8 mouse cellular contexts compared by ENCODE assay signal in genomic region chr8:121827726-121828125, GRCm38 (mm10). TPM values are rescaled to one million over a fixed set of nuclear protein-coding genes. Genes with fewer than 3 reads are reported as not detected.
DNase-seq lines count a peak whose midpoint lies in the region; ATAC-seq lines count a peak whose summit lies in the region.

No protein-coding gene starts in this region.

- H3K9ac ChIP-seq in kidney, embryonic 15.5 days = no peak overlapping the region
- no peak overlapping the region for H3K9ac ChIP-seq in hindbrain, embryonic 13.5 days
- no peak overlapping the region for H3K9ac ChIP-seq in neural tube, embryonic 13.5 days

- H3K36me3 ChIP-seq in kidney, embryonic 15.5 days = no peaks in the 10 kb centered on the region
- no peaks in the 10 kb centered on the region for H3K36me3 ChIP-seq in hindbrain, embryonic 13.5 days
- no peaks in the 10 kb centered on the region for H3K36me3 ChIP-seq in neural tube, embryonic 13.5 days

- H3K4me1 ChIP-seq in kidney, embryonic 15.5 days = peaks cover 19% of the 10 kb centered on the region
- H3K4me1 ChIP-seq in hindbrain, embryonic 13.5 days (replicated peaks) = peaks cover 18% of the 10 kb centered on the region
- peaks cover 20% of the 10 kb centered on the region for H3K4me1 ChIP-seq in neural tube, embryonic 13.5 days (replicated peaks)

- no peak for ATAC-seq in kidney, embryonic 15.5 days (replicated peaks; ENCODE audit: low FRiP score)
- no peak for ATAC-seq in hindbrain, embryonic 13.5 days (ENCODE audit: low FRiP score)
- no peak for ATAC-seq in neural tube, embryonic 13.5 days (ENCODE audit: low read depth)
- no peak for ATAC-seq in erythroblast, adult 5-6 weeks (replicated peaks; ENCODE audit: low FRiP score, poor library complexity, severe bottlenecking)

- no peaks in the 10 kb centered on the region for H3K27me3 ChIP-seq in kidney, embryonic 15.5 days
- no peaks in the 10 kb centered on the region for H3K27me3 ChIP-seq in hindbrain, embryonic 13.5 days
- H3K27me3 ChIP-seq in neural tube, embryonic 13.5 days = no peaks in the 10 kb centered on the region

- peak overlapping the region; percentile 96 for H3K4me3 ChIP-seq in kidney, embryonic 15.5 days (replicated peaks)
- peak overlapping the region; percentile 89; the same call in 1 of the 2 replicates for H3K4me3 ChIP-seq in hindbrain, embryonic 13.5 days
- H3K4me3 ChIP-seq in neural tube, embryonic 13.5 days = peak overlapping the region; percentile 93; the same call in 1 of the 2 replicates

- WGBS in kidney, embryonic 15.5 days = 91% methylated on average over 5 of the region's 5 CpGs
- 96% methylated on average over 5 of the region's 5 CpGs for WGBS in hindbrain, embryonic 13.5 days
- WGBS in neural tube, embryonic 13.5 days = 94% methylated on average over 5 of the region's 5 CpGs

- H3K27ac ChIP-seq in kidney, embryonic 15.5 days = no peak overlapping the region
- H3K27ac ChIP-seq in hindbrain, embryonic 13.5 days = no peak overlapping the region
- no peak overlapping the region for H3K27ac ChIP-seq in neural tube, embryonic 13.5 days (replicated peaks)

- no peak for DNase-seq in kidney, postnatal 25 days
- DNase-seq in thymus, postnatal 4 days = peak; percentile 3
- DNase-seq in thymus, postnatal 14 days = no peak
- DNase-seq in kidney, postnatal 4 days = no peak

- H3K9me3 ChIP-seq in kidney, embryonic 15.5 days (replicated peaks) = no peaks in the 10 kb centered on the region
- H3K9me3 ChIP-seq in hindbrain, embryonic 13.5 days = no peaks in the 10 kb centered on the region
- H3K9me3 ChIP-seq in neural tube, embryonic 13.5 days = no peaks in the 10 kb centered on the region

- H3K4me2 ChIP-seq in kidney, embryonic 15.5 days = peak overlapping the region; percentile 87
- H3K4me2 ChIP-seq in hindbrain, embryonic 13.5 days = peak overlapping the region; percentile 98
- H3K4me2 ChIP-seq in neural tube, embryonic 13.5 days = peak overlapping the region; percentile 93

RNA-seq across cellular contexts. Expression of gene Klhdc4, which starts 1.6 kb away (rescaled TPM):
- polyA plus RNA-seq in kidney, embryonic 15.5 days (2015; fragmentation: Nextera tagmentation; extraction: Ambion mirVana) = 42.7 and 45.5 TPM in 2 replicates
- polyA plus RNA-seq in hindbrain, embryonic 13.5 days (2015; fragmentation: Nextera tagmentation; extraction: Ambion mirVana) = 43.5 and 47.4 TPM in 2 replicates
- 40.0 and 40.5 TPM in 2 replicates for polyA plus RNA-seq in neural tube, embryonic 13.5 days (2015; fragmentation: Nextera tagmentation; extraction: Ambion mirVana)
- total RNA-seq in erythroblast, adult 5-6 weeks (2015; ENCODE audit: low replicate concordance) = 5.6 and 7.9 TPM in 2 replicates
- 5.9 and 9.1 TPM in 2 replicates for total RNA-seq in erythroblast, adult 5-6 weeks (2017; ENCODE audit: low replicate concordance)
